Mouse (Mus musculus) embryonic facial prominence, embryonic 10.5 days (tissue): ENCODE data around the gene Zfp954. TPM values are rescaled to one million over a fixed set of nuclear protein-coding genes. Genes with fewer than 3 reads are reported as not detected.
"Not testable (repeated sequence)": the region's sequence is repeated elsewhere in the genome, so short reads cannot be mapped to it uniquely, and the experiment has no call there.

Source experiments
- DNase-seq: peaks from one replicate; pipeline ENCODE4 v3.0.0-alpha.2; 2017; ENCODE audit warnings: low spot score
- H3K27ac ChIP-seq: fragments of 300-500 bp; sonication (generic); replicated peaks from 2 replicates; pipeline ENCODE4 v1.5.1; 2016; ENCODE audit warnings: mild to moderate bottlenecking
- H3K27me3 ChIP-seq: fragments of 300-500 bp; sonication (generic); replicated peaks from 2 replicates; pipeline ENCODE4 v1.6.1; 2016; ENCODE audit warnings: low read depth, mild to moderate bottlenecking; ENCODE audit not compliant: poor library complexity, severe bottlenecking
- H3K36me3 ChIP-seq: fragments of 300-500 bp; sonication (generic); replicated peaks from 2 replicates; pipeline ENCODE4 v1.6.1; 2016; ENCODE audit warnings: mild to moderate bottlenecking, moderate library complexity
- H3K4me1 ChIP-seq: fragments of 300-500 bp; sonication (generic); 2 replicates; pipeline ENCODE4 v1.6.1; 2016
- H3K4me3 ChIP-seq: fragments of 300-500 bp; sonication (generic); 2 replicates; pipeline ENCODE4 v1.5.1; 2016; ENCODE audit warnings: mild to moderate bottlenecking, moderate library complexity
- H3K9me3 ChIP-seq: fragments of 300-500 bp; sonication (generic); 2 replicates; pipeline ENCODE4 v1.6.1; 2016; ENCODE audit warnings: mild to moderate bottlenecking
- WGBS: fragments of 180-500 bp; shearing (Covaris S2); methylation state at CpG from one replicate; pipeline ENCODE4 v1.1.7; 2016; 5-methylcytosine and 5-hydroxymethylcytosine counted together
- polyA plus RNA-seq: library from polyadenylated mRNA; unstranded; fragments of >200 nt; fragmentation: Nextera tagmentation; extraction: Ambion mirVana; gene quantifications from 2 replicates; pipeline ENCODE4 v1.2.1, GENCODE M21; 2016

Zfp954 gene
- polyA plus RNA-seq, result 14.1 and 14.7 TPM in 2 replicates

DNA sequence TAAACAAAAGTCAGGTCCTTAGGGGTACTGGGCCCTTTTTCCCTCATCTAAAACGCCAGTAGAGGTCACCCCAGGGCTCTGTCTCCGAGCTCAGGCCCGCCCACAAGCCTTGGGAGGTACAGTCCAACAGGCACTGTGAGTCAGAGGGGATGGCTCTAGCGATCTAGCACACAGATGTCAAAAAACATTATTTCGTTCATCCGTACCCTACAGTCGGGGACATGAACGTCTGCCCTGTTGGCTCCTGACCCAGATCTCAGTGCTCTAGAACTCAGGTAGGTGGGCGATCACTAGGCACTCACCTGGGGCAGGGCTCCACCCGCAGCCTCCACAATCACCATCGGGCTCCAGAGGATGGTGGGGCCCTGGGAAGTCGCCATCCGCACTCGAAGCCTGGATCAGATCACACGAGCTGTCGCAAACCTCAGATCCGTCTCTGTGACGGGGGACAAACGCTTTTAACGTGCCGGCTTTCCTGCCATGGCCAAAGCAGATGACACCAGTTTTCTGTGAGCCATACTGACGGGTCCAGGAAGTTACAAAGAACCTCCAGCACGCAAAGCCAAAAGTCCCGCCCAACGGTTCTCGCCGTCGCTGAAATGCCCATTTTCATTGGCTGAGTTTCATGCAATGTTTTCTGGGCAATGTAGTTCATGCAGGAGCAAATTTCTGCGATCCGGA, at the start of gene Zfp954:
Zfp954 (minus strand) TSS at position 568 of the 681 bp plus-strand sequence.
- no peaks in the 10 kb centered on the region for H3K9me3 ChIP-seq
- peak within 1 kb of the TSS; percentile 77 for H3K27ac ChIP-seq
- H3K36me3 ChIP-seq, result peaks cover 33% of the 10 kb centered on the region
- under 1% methylated on average over 30 of the region's 30 CpGs for WGBS
- H3K4me1 ChIP-seq, result peaks cover 9% of the 10 kb centered on the region
- no peaks in the 10 kb centered on the region for H3K27me3 ChIP-seq
- peak; percentile 86 for DNase-seq
- H3K4me3 ChIP-seq, result peak within 1 kb of the TSS; percentile 69

DNA sequence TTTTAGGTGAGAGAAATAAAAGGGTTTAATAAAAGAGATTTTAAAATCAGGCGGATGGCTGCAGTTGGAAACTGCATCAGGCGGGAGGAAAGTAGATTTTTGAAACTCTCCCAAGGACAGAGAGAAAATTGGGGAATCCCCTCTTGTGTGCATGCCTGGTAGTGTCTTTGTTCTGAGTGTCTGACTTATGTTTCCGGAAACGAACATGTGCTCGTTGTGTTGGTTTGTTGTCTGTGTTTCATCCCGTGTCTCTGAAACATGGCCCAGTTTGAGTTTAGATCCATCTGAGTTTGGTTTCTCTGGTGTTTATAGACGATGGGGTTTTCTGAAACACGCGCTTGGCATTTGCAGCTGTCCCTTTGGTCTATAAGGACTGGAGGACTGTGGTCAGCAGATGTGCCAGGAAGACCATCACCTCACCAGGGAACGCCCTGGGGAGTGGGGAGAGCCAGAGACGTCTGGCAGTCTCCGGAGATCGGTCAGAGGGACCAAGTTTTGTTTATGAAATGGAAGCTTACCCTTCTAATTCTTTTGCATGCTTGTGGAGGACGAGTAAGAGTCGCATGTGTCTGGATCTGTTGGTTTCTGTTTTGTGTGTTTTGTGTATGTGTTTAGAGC, 24.8 kb upstream of the Zfp954 start:
- 92% methylated on average over 15 of the region's 15 CpGs for WGBS
- Histone ChIP-seq H3K4me1 (no peaks in the 10 kb centered on the region), H3K4me3 (no peak overlapping the region), H3K27ac (no peak overlapping the region), H3K9me3 (peaks cover 24% of the 10 kb centered on the region; the same call in 1 of the 2 replicates), H3K36me3 (no peaks in the 10 kb centered on the region), H3K27me3 (no peaks in the 10 kb centered on the region)
- no peak for DNase-seq

DNA sequence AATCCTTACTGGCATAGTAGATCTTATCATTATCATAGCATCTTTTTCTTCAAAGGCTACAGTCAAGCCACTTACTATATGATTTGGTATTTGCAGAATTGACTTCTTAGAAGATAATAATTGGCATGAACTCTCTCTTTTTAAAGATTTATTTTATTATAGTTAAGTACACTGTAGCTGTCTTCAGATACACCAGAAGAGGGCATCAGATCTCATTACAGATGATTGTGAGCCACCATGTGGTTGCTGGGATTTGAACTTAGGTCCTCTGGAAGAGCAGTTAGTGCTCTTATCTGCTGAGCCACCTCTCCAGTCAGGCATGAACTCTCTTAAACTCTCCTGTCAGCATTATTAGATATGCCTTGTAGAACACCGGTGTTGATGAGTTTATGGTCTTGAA, 22.9 kb upstream of the Zfp954 start:
- no peaks in the 10 kb centered on the region for H3K36me3 ChIP-seq
- H3K27ac ChIP-seq, result no peak overlapping the region
- DNase-seq, result no peak
- no peaks in the 10 kb centered on the region for H3K27me3 ChIP-seq
- no peaks in the 10 kb centered on the region for H3K4me1 ChIP-seq
- 89% methylated on average over 1 of the region's 1 CpGs for WGBS
- H3K9me3 ChIP-seq, result peaks cover 24% of the 10 kb centered on the region; the same call in 1 of the 2 replicates
- H3K4me3 ChIP-seq, result no peak overlapping the region

DNA sequence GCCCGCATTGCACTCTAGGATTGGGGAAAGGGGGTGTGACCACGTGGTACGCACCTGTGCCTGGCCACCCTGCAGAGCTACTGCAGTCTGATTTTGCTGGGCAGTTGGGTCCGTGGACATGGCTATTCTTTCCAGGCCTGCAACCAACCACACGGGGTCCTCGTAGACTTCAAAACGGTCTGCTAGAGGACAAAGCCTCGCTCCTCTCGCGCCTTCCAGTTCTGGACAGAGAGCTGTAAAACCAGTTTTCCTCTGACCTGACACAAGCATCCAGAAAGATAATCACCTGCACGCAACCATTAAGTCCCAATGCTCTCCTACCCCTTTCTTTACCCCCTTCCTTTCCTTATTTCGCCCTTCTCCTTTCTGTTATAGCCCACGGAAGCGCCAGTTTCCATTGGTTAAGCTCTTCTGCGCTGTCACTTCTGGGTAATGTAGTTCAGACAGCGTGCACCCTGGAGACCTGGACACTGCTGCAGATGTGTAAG, 15.1 kb upstream of the Zfp954 start, which contains the start of gene Zfp773:
Zfp773 (minus strand) TSS at position 377 of the 488 bp plus-strand sequence.
- Histone ChIP-seq H3K4me1 (peaks cover 9% of the 10 kb centered on the region; the same call in 1 of the 2 replicates), H3K27ac (peak within 1 kb of the TSS; percentile 85), H3K36me3 (peaks cover 16% of the 10 kb centered on the region), H3K4me3 (peak within 1 kb of the TSS; percentile 59), H3K27me3 (no peaks in the 10 kb centered on the region), H3K9me3 (no peaks in the 10 kb centered on the region)
- peak; percentile 72 for DNase-seq
- 8% methylated on average over 16 of the region's 16 CpGs for WGBS

DNA sequence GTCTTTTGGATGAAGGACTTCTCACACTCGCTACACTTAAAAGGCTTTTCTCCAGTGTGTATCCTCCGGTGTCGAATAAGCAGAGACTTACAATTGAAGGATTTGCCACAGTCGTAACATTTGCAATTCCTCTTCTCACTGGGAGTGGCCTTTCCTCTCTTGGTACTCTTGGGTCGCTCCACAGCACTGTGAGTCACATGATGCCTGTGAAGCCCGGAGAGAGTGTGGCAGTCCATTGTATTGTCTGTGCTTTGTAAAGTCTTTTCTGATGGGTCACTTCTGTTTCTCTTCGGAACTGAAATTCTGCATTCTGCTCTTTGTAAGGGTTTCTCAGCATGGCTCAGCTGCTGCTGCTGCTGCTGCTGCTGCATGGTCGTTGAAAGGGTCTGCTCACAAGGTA, 11.5 kb upstream of the Zfp954 start:
- Histone ChIP-seq H3K4me1 (peaks cover 9% of the 10 kb centered on the region; the same call in 1 of the 2 replicates), H3K27ac (no peak overlapping the region), H3K9me3 (no peaks in the 10 kb centered on the region; the same call in 1 of the 2 replicates), H3K36me3 (peaks cover 21% of the 10 kb centered on the region), H3K27me3 (no peaks in the 10 kb centered on the region), H3K4me3 (no peak overlapping the region)
- 81% methylated on average over 8 of the region's 8 CpGs for WGBS
- DNase-seq, result no peak

DNA sequence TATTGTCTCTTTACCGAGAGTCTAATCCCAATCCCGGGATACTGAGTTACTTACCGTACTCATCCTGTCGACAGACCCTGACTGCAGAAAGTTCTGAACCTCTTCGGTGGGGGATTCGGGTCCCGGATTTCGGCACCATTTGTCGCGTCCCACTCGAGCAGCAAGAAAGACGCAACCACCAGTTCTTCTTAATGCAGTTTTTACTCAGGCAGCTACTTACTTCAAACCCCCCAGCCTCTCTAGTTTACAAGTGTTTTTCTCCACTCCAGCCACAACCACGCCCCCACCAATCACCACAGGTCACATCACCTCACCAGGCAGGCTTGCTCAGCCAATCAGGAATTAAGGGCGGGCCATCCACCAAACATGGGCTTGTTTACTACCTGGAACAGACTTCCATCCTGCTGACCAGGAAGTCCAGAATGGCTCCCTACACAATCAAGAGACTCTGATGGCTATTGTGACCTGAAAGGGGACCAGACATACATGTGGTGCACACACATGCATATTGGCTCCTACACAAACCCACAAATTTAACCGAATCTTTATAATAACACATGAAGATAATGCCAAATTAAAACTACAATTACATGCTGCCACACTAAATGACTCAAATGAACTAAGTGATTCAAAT, 9.3 kb upstream of the Zfp954 start:
- DNase-seq, H3K4me3 ChIP-seq: not testable (repeated sequence)
- WGBS, result 92% methylated on average over 15 of the region's 15 CpGs

DNA sequence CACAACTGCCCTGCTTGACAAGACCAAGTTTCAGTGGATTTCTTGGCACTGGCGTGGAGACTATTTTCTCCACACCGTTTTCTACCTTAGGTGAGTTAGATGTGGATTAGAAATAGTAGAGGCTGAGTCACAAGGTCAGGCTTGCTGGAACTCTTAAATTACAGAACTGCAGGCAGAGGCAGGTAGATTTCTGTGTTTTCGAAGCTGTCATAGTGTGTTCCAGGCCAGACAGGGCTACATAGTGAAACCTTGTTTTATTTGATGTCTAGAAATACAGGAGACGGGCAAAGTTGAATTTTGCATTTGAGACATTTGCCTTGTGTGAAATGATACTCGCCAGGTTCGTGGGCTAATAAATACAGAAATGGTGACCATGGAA, 303 bp upstream of the Zfp954 start:
- Histone ChIP-seq H3K27me3 (no peaks in the 10 kb centered on the region), H3K27ac (no peak overlapping the region; the same call in 1 of the 2 replicates), H3K36me3 (peaks cover 27% of the 10 kb centered on the region), H3K4me1 (peaks cover 9% of the 10 kb centered on the region), H3K9me3 (0 out of 2 replicates have a peak, but pooled peaks cover 3% of the 10 kb centered on the region), H3K4me3 (peak overlapping the region; percentile 69)
- WGBS, result 56% methylated on average over 6 of the region's 6 CpGs
- DNase-seq, result no peak

More for the DNA sequence above, 9.3 kb upstream of the Zfp954 start:
- not testable (repeated sequence) for H3K27me3 ChIP-seq, H3K27ac ChIP-seq, H3K4me1 ChIP-seq, H3K9me3 ChIP-seq
- peaks cover 21% of the 10 kb centered on the region for H3K36me3 ChIP-seq

DNA sequence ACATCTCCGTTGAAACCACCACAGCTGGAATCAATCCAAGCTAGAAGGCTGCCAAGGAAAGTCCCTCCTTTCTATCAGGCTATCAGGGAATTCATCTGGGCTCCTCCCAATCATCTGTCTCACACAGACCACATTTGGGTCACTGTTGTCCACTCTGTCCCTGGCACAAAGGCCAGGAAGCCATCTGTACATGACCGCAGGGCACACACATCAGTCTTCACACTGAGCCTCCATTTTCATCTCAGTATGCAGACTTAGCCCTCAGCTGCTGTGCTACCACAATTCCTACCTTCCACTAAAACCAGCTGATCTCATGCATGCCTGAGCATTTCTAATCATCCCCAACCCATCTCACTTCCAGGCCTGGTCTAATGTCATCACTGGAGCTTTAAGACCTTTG, 2.8 kb downstream of the Zfp954 start:
- 91% methylated on average over 2 of the region's 2 CpGs for WGBS
- Histone ChIP-seq H3K27me3 (no peaks in the 10 kb centered on the region), H3K4me1 (peaks cover 9% of the 10 kb centered on the region), H3K9me3 (no peaks in the 10 kb centered on the region), H3K27ac (no peak overlapping the region), H3K36me3 (peaks cover 57% of the 10 kb centered on the region), H3K4me3 (no peak overlapping the region)
- no peak for DNase-seq

DNA sequence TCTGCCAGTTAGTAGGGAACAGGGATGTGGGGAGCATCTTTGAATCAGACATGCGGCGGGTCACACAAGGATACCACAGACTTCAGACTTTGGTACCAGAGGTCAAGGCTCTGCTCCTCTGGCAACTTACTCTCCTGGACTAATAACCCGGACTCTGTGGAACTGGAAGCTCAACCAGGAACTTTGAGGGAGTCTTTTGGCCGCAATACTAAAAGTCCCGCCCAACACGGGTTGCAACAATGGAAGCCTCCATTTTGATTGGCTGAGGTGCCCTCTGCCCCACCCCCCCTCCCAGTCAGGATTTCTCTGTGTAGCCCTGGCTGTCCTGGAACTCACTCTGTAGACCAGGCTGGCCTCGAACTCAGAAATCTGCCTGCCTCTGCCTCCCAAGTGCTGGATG, 12.8 kb downstream of the Zfp954 start:
- H3K27ac ChIP-seq, result no peak overlapping the region
- peaks cover 28% of the 10 kb centered on the region for H3K9me3 ChIP-seq
- DNase-seq, result no peak
- 94% methylated on average over 7 of the region's 7 CpGs for WGBS
- no peak overlapping the region for H3K4me3 ChIP-seq
- H3K36me3 ChIP-seq, result peaks cover 7% of the 10 kb centered on the region
- no peaks in the 10 kb centered on the region for H3K27me3 ChIP-seq
- H3K4me1 ChIP-seq, result no peaks in the 10 kb centered on the region

Other genes with a start within 250 kb of the Zfp954 start
- gene Aurkc, start 126.2 kb downstream of the Zfp954 start, polyA plus RNA-seq, result not detected in 2 replicates
- gene Zfp773, start 15.3 kb upstream of the Zfp954 start, polyA plus RNA-seq, result 3.6 and 4.1 TPM in 2 replicates
- 3.4 and 3.7 TPM in 2 replicates for gene Zfp418, start 49.8 kb upstream of the Zfp954 start, polyA plus RNA-seq
- gene Zfp772, start 88.5 kb upstream of the Zfp954 start, polyA plus RNA-seq, result 9.5 and 9.8 TPM in 2 replicates
- 0.26 TPM in 2 replicates for gene Vmn2r29, start 125.8 kb upstream of the Zfp954 start, polyA plus RNA-seq
- gene Gm45844, start 156.8 kb upstream of the Zfp954 start, polyA plus RNA-seq, result 1.7 and 3.7 TPM in 2 replicates
- gene Clcn4, start 179.4 kb upstream of the Zfp954 start, polyA plus RNA-seq, result 38.4 and 39.1 TPM in 2 replicates
- not detected in 2 replicates for gene Vmn2r30, start 216.1 kb upstream of the Zfp954 start, polyA plus RNA-seq